Mouse (Mus musculus) testis, adult 2 months (tissue): ENCODE measurements around the gene Sbk1.

Source experiments
- CTCF ChIP-seq: fragments of 200-500 bp; IDR thresholded peaks from 2 replicates; pipeline ENCODE4 v1.5.1; 2012; ENCODE audit warnings: low read depth, mild to moderate bottlenecking, inconsistent platforms, low read length, moderate library complexity; ENCODE audit not compliant: control insufficient read depth, insufficient read depth, insufficient replicate concordance
- POLR2A ChIP-seq: fragments of 200-500 bp; IDR thresholded peaks from 2 replicates; pipeline ENCODE4 v1.6.1; 2012; ENCODE audit warnings: low read depth, mild to moderate bottlenecking, inconsistent platforms, low read length, moderate library complexity; ENCODE audit not compliant: control insufficient read depth

DNA sequence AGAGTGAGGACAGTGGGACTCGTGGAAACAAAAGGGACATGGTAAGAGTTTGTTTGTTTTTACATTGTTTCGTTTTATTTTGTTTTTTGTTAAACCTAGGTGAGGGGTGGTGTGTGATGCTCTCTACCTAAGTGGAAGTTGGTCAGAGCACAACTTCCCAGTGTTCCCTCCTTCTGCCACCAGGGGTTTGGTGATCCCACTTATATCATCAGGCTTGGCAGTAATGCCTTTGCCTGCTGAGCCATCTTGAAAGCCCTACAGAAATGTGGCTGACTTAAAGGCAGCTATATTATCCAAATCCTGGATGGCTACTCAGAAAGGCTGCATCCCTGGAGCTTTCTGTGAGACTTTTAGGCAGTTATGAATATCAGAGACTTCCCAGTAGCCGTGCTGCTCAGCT is 60.3 kb downstream of the Sbk1 start:
- TF ChIP-seq POLR2A: no peak
- TF ChIP-seq CTCF: no peak
